Mouse (Mus musculus) activated CD4-positive, CD25-positive, alpha-beta regulatory T cell, adult 4 months (primary cell): Measurements from ENCODE around the gene Hist1h1d. TPM values are rescaled to one million over a fixed set of nuclear protein-coding genes. Genes with fewer than 3 reads are reported as not detected.

Source experiments
- ATAC-seq: one replicate; pipeline ENCODE4 v1.8.0; 2017
- polyA plus RNA-seq, 2 experiments: library from polyadenylated mRNA; unstranded; fragments of 100-300 nt; shearing (Covaris generic); gene quantifications; one replicate each; pipeline ENCODE4 v1.2.1; 2017

Hist1h1d gene
- polyA plus RNA-seq, 2 experiments from 2014 or later = 0.31 to 0.79 TPM

- ATAC-seq = no peak
These were observed 39.6 kb downstream of the Hist1h1d start for GRCm38 (mm10) chr13:23592614-23593013.

- no peak for ATAC-seq
These were observed 40.1 kb downstream of the Hist1h1d start for GRCm38 (mm10) chr13:23593051-23593770.

GRCm38 (mm10) chr13:23595185-23595584, 42.1 kb downstream of the Hist1h1d start:
- no peak for ATAC-seq

- no peak for ATAC-seq
These were observed 42.7 kb downstream of the Hist1h1d start for GRCm38 (mm10) chr13:23595622-23596372.

- ATAC-seq = peak; percentile 52
These were observed 44.9 kb downstream of the Hist1h1d start for GRCm38 (mm10) chr13:23597957-23598356.

GRCm38 (mm10) chr13:23603182-23603699, 50.2 kb downstream of the Hist1h1d start:
- ATAC-seq = no peak

- ATAC-seq = no peak
These were observed 51.4 kb downstream of the Hist1h1d start for GRCm38 (mm10) chr13:23604452-23604851.

- ATAC-seq = no peak
These were observed 52.0 kb downstream of the Hist1h1d start for GRCm38 (mm10) chr13:23605052-23605451.

GRCm38 (mm10) chr13:23609209-23609608, 56.1 kb downstream of the Hist1h1d start:
- no peak for ATAC-seq

- ATAC-seq = no peak
These were observed 56.8 kb downstream of the Hist1h1d start for GRCm38 (mm10) chr13:23609844-23610243.

Other genes starting within 250 kb of the Hist1h1d start
- 10 to 100 TPM; 29.2 to 34.1 TPM for gene Zfp322a, start 184.1 kb upstream of the Hist1h1d start, polyA plus RNA-seq
- gene Abt1, start 129.4 kb upstream of the Hist1h1d start, polyA plus RNA-seq = 10 to 100 TPM; 10.4 to 11.1 TPM
- not detected for gene Btn1a1, start 87.4 kb upstream of the Hist1h1d start, polyA plus RNA-seq
- not detected for gene Btn2a2, start 64.4 kb upstream of the Hist1h1d start, polyA plus RNA-seq
- gene Hist1h4h, start 22.2 kb upstream of the Hist1h1d start, polyA plus RNA-seq = 1 to 10 TPM; 2.7 to 3.2 TPM
- gene Hist1h2af, start 19.4 kb upstream of the Hist1h1d start, polyA plus RNA-seq = not detected
- 1 to 10 TPM in 1 of 2 experiments, not detected in 1; 1.1 TPM for gene Hist1h3g, start 17.8 kb upstream of the Hist1h1d start, polyA plus RNA-seq
- under 1 TPM in 1 of 2 experiments, not detected in 1; 0.38 TPM for gene Hist1h2bh, start 9.9 kb upstream of the Hist1h1d start, polyA plus RNA-seq
- gene Hist1h3f, start 9.2 kb upstream of the Hist1h1d start, polyA plus RNA-seq = 1 to 10 TPM in 1 of 2 experiments, not detected in 1; 1.1 TPM
- gene Hist1h4f, start 1.6 kb upstream of the Hist1h1d start, polyA plus RNA-seq = 1 to 10 TPM in 1 of 2 experiments, not detected in 1; 2.8 TPM
- 1 to 10 TPM in 1 of 2 experiments, under 1 TPM in 1; 0.86 to 1.6 TPM for gene Hist1h3e, start 9.1 kb downstream of the Hist1h1d start, polyA plus RNA-seq
- gene Hist1h2ae, start 18.0 kb downstream of the Hist1h1d start, polyA plus RNA-seq = 10 to 100 TPM; 26.7 to 59.1 TPM
- 1 to 10 TPM; 4.0 to 5.7 TPM for gene Hist1h2bg, start 18.1 kb downstream of the Hist1h1d start, polyA plus RNA-seq
- under 1 TPM in 1 of 2 experiments, not detected in 1; 0.83 TPM for gene Hist1h2bf, start 20.9 kb downstream of the Hist1h1d start, polyA plus RNA-seq
- 1 to 10 TPM in 1 of 2 experiments, not detected in 1; 2.3 TPM for gene Hist1h2ad, start 21.1 kb downstream of the Hist1h1d start, polyA plus RNA-seq
- not detected for gene Hist1h3d, start 22.5 kb downstream of the Hist1h1d start, polyA plus RNA-seq
- 10 to 100 TPM; 36.8 to 39.3 TPM for gene Hist1h4d, start 28.3 kb downstream of the Hist1h1d start, polyA plus RNA-seq
- 1 to 10 TPM; 1.5 to 1.7 TPM for gene Hist1h2be, start 67.9 kb downstream of the Hist1h1d start, polyA plus RNA-seq
- 10 to 100 TPM; 11.9 to 13.5 TPM for gene Hist1h1e, start 69.3 kb downstream of the Hist1h1d start, polyA plus RNA-seq
- gene Hist1h2ac, start 130.7 kb downstream of the Hist1h1d start, polyA plus RNA-seq = under 1 TPM in 1 of 2 experiments, not detected in 1; 0.28 TPM
- gene Hist1h2bc, start 130.9 kb downstream of the Hist1h1d start, polyA plus RNA-seq = 1 to 10 TPM in 1 of 2 experiments, under 1 TPM in 1; 0.85 to 5.4 TPM
- gene Hist1h1t, start 142.6 kb downstream of the Hist1h1d start, polyA plus RNA-seq = not detected
- 1 to 10 TPM in 1 of 2 experiments, under 1 TPM in 1; 0.57 to 7.4 TPM for gene Hist1h4c, start 145.2 kb downstream of the Hist1h1d start, polyA plus RNA-seq
- gene Hfe, start 157.6 kb downstream of the Hist1h1d start, polyA plus RNA-seq = under 1 TPM in 1 of 2 experiments, not detected in 1; 0.80 TPM
- gene Hist1h1c, start 185.5 kb downstream of the Hist1h1d start, polyA plus RNA-seq = 10 to 100 TPM in 1 of 2 experiments, 1 to 10 TPM in 1; 5.3 to 15.2 TPM
- gene Hist1h3c, start 192.3 kb downstream of the Hist1h1d start, polyA plus RNA-seq = 1 to 10 TPM in 1 of 2 experiments, not detected in 1; 2.4 TPM
- gene Hist1h2bb, start 193.5 kb downstream of the Hist1h1d start, polyA plus RNA-seq = under 1 TPM in 1 of 2 experiments, not detected in 1; 0.73 TPM
- 1 to 10 TPM; 9.5 to 10.0 TPM for gene Hist1h2ab, start 197.9 kb downstream of the Hist1h1d start, polyA plus RNA-seq
- gene Hist1h3b, start 199.0 kb downstream of the Hist1h1d start, polyA plus RNA-seq = not detected
- 1 to 10 TPM in 1 of 2 experiments, not detected in 1; 2.8 TPM for gene Hist1h4b, start 203.8 kb downstream of the Hist1h1d start, polyA plus RNA-seq
- gene Hist1h4a, start 208.0 kb downstream of the Hist1h1d start, polyA plus RNA-seq = 1 to 10 TPM in 1 of 2 experiments, not detected in 1; 3.1 TPM
- gene Hist1h3a, start 209.1 kb downstream of the Hist1h1d start, polyA plus RNA-seq = 1 to 10 TPM in 1 of 2 experiments, under 1 TPM in 1; 0.73 to 1.7 TPM
- gene Hist1h1a, start 210.4 kb downstream of the Hist1h1d start, polyA plus RNA-seq = 1 to 10 TPM; 5.1 to 7.8 TPM
- not detected for gene Trim38, start 216.7 kb downstream of the Hist1h1d start, polyA plus RNA-seq